Mouse (Mus musculus): ENCODE results near the gene Sprtn. TPM values are rescaled to one million over a fixed set of nuclear protein-coding genes. Genes with fewer than 3 reads are reported as not detected.

Sprtn gene
- polyA plus RNA-seq, 2 experiments, result 5.0 to 7.0 TPM

GRCm38 (mm10) chr8:124937293-124937692, 39.6 kb downstream of the Sprtn start:
- ATAC-seq (ENCODE audit: insufficient read depth) (no peak), DNase-seq (ENCODE audit: low read depth in 3 of 3, low spot score in 3 of 3) (no peak)
- Histone ChIP-seq H3K4me1 (replicated peaks; ENCODE audit: control insufficient read depth in 2 of 2, insufficient read depth in 2 of 2, low read length in 1 of 2) (no peaks in the 10 kb centered on the region), H3K27ac (no peak overlapping the region), H3K36me3 (replicated peaks; ENCODE audit: control insufficient read depth, insufficient read depth, low read depth) (no peaks in the 10 kb centered on the region), H3K9ac (replicated peaks) (no peak overlapping the region), H3K4me2 (ENCODE audit: low read depth) (no peak overlapping the region), H3K4me3 (ENCODE audit: insufficient read depth in 1 of 2, low read depth in 2 of 2, low read length in 2 of 2) (no peak overlapping the region), H3K9me3 (ENCODE audit: control insufficient read depth, low read length) (no peaks in the 10 kb centered on the region), H3K27me3 (ENCODE audit: control insufficient read depth, insufficient read depth, low read length) (no peaks in the 10 kb centered on the region)
- 74% methylated on average over 4 of the region's 4 CpGs for WGBS (ENCODE audit: insufficient replicate concordance)
- TF ChIP-seq CTCF (IDR thresholded peaks at IDR 0.05; ENCODE audit: low read depth), result no peak
- TF ChIP-seq EP300 (IDR thresholded peaks at IDR 0.05; ENCODE audit: low read depth), result no peak

GRCm38 (mm10) chr8:124943801-124944200, 46.1 kb downstream of the Sprtn start:
- ATAC-seq (ENCODE audit: insufficient read depth) (no peak), DNase-seq (ENCODE audit: low read depth in 3 of 3, low spot score in 3 of 3) (no peak)
- Histone ChIP-seq H3K4me1 (replicated peaks; ENCODE audit: control insufficient read depth in 2 of 2, insufficient read depth in 2 of 2, low read length in 1 of 2) (peaks cover 0 to 9% of the 10 kb centered on the region in 2 experiments; a peak in 1 of 4 replicates), H3K4me2 (ENCODE audit: low read depth) (no peak overlapping the region), H3K9ac (replicated peaks) (no peak overlapping the region), H3K27ac (no peak overlapping the region), H3K36me3 (replicated peaks; ENCODE audit: control insufficient read depth, insufficient read depth, low read depth) (no peaks in the 10 kb centered on the region), H3K27me3 (ENCODE audit: control insufficient read depth, insufficient read depth, low read length) (peaks cover 8% of the 10 kb centered on the region), H3K9me3 (ENCODE audit: control insufficient read depth, low read length) (no peaks in the 10 kb centered on the region), H3K4me3 (ENCODE audit: insufficient read depth in 1 of 2, low read depth in 2 of 2, low read length in 2 of 2) (no peak overlapping the region)
- TF ChIP-seq EP300 (IDR thresholded peaks at IDR 0.05; ENCODE audit: low read depth) (no peak), CTCF (IDR thresholded peaks at IDR 0.05; ENCODE audit: low read depth) (no peak)
- 87% methylated on average over 6 of the region's 6 CpGs for WGBS (ENCODE audit: insufficient replicate concordance)

GRCm38 (mm10) chr8:124944406-124944805, 46.7 kb downstream of the Sprtn start:
- Histone ChIP-seq H3K4me3 (ENCODE audit: insufficient read depth in 1 of 2, low read depth in 2 of 2, low read length in 2 of 2) (no peak overlapping the region), H3K27me3 (ENCODE audit: control insufficient read depth, insufficient read depth, low read length) (peaks cover 8% of the 10 kb centered on the region), H3K4me1 (replicated peaks; ENCODE audit: control insufficient read depth in 2 of 2, insufficient read depth in 2 of 2, low read length in 1 of 2) (peaks cover 0 to 9% of the 10 kb centered on the region in 2 experiments; a peak in 1 of 4 replicates), H3K27ac (no peak overlapping the region), H3K9ac (replicated peaks) (no peak overlapping the region), H3K4me2 (ENCODE audit: low read depth) (no peak overlapping the region), H3K36me3 (replicated peaks; ENCODE audit: control insufficient read depth, insufficient read depth, low read depth) (no peaks in the 10 kb centered on the region), H3K9me3 (ENCODE audit: control insufficient read depth, low read length) (no peaks in the 10 kb centered on the region)
- TF ChIP-seq EP300 (IDR thresholded peaks at IDR 0.05; ENCODE audit: low read depth), result no peak
- WGBS (ENCODE audit: insufficient replicate concordance), result 69% methylated on average over 7 of the region's 7 CpGs
- DNase-seq (ENCODE audit: low read depth in 3 of 3, low spot score in 3 of 3) (no peak), ATAC-seq (ENCODE audit: insufficient read depth) (no peak)

GRCm38 (mm10) chr8:124947865-124948732, 50.4 kb downstream of the Sprtn start:
- peak overlapping the region; percentile 77 for H3K9ac ChIP-seq (replicated peaks)
- peak overlapping the region; percentile 72 for H3K4me2 ChIP-seq (ENCODE audit: low read depth)
- no peak overlapping the region for H3K27ac ChIP-seq
- TF ChIP-seq CTCF (IDR thresholded peaks at IDR 0.05; ENCODE audit: low read depth) (no peak), EP300 (IDR thresholded peaks at IDR 0.05; ENCODE audit: low read depth) (no peak)
- no peaks in the 10 kb centered on the region for H3K36me3 ChIP-seq (replicated peaks; ENCODE audit: control insufficient read depth, insufficient read depth, low read depth)
- peak in 1 of 3 experiments; percentile 12 for DNase-seq (ENCODE audit: low read depth in 3 of 3, low spot score in 3 of 3)
- no peaks in the 10 kb centered on the region for H3K9me3 ChIP-seq (ENCODE audit: control insufficient read depth, low read length)
- peaks cover 0 to 16% of the 10 kb centered on the region in 2 experiments; a peak in 2 of 4 replicates for H3K4me1 ChIP-seq (replicated peaks; ENCODE audit: control insufficient read depth in 2 of 2, insufficient read depth in 2 of 2, low read length in 1 of 2)
- peaks cover 8% of the 10 kb centered on the region for H3K27me3 ChIP-seq (ENCODE audit: control insufficient read depth, insufficient read depth, low read length)
- WGBS (ENCODE audit: insufficient replicate concordance), result under 1% methylated on average over 67 of the region's 67 CpGs
- H3K4me3 ChIP-seq (ENCODE audit: insufficient read depth in 1 of 2, low read depth in 2 of 2, low read length in 2 of 2), result peak overlapping the region; percentile 73 to 74
- ATAC-seq (ENCODE audit: insufficient read depth), result peak; percentile 9

GRCm38 (mm10) chr8:124948733-124949111, 51.0 kb downstream of the Sprtn start:
- under 1% methylated on average over 47 of the region's 62 CpGs for WGBS (ENCODE audit: insufficient replicate concordance)
- Histone ChIP-seq H3K9me3 (ENCODE audit: control insufficient read depth, low read length) (no peaks in the 10 kb centered on the region), H3K4me1 (replicated peaks; ENCODE audit: control insufficient read depth in 2 of 2, insufficient read depth in 2 of 2, low read length in 1 of 2) (peaks cover 0 to 16% of the 10 kb centered on the region in 2 experiments; a peak in 2 of 4 replicates), H3K9ac (replicated peaks) (peak overlapping the region; percentile 77), H3K27ac (no peak overlapping the region), H3K36me3 (replicated peaks; ENCODE audit: control insufficient read depth, insufficient read depth, low read depth) (no peaks in the 10 kb centered on the region), H3K4me3 (ENCODE audit: insufficient read depth in 1 of 2, low read depth in 2 of 2, low read length in 2 of 2) (peak overlapping the region; percentile 73 to 74), H3K4me2 (ENCODE audit: low read depth) (peak overlapping the region; percentile 72), H3K27me3 (ENCODE audit: control insufficient read depth, insufficient read depth, low read length) (peaks cover 8% of the 10 kb centered on the region)
- no peak for DNase-seq (ENCODE audit: low read depth in 3 of 3, low spot score in 3 of 3)
- TF ChIP-seq EP300 (IDR thresholded peaks at IDR 0.05; ENCODE audit: low read depth) (no peak), CTCF (IDR thresholded peaks at IDR 0.05; ENCODE audit: low read depth) (no peak)
- ATAC-seq (ENCODE audit: insufficient read depth), result peak; percentile 24

Measured in liver, embryonic 14.5 days (tissue).